Mouse (Mus musculus): Measurements from ENCODE around the gene Grid2. TPM values are rescaled to one million over a fixed set of nuclear protein-coding genes. Genes with fewer than 3 reads are reported as not detected.

Grid2 gene
- polyA plus RNA-seq, 1 experiment from 2014 or later: 1.8 TPM

DNA sequence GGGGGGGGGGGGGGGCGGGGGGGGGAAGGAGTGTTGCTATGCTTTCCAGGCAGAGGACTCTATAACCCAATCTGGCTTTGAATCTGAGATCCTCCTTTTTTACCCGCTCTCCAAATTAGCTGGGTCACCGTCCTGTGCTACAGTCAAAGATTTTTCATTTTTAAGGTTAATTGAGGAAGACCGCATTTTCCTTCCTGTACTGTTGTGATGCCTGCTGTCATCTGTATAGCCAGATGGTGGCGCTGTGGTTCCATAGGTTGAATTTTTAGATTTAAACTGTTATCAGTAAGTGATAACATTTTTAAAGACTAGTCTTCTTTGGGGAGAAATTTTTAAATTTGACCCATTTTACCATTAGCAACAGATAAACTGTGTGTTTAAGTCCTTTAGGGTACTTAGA, 1429.3 kb downstream of the Grid2 start:
- no peak for ATAC-seq (ENCODE audit: insufficient number of reproducible peaks, low FRiP score)
- Histone ChIP-seq H3K9ac (no peak overlapping the region), H3K27me3 (replicated peaks) (peaks cover 21% of the 10 kb centered on the region; the same call in 1 of the 2 replicates), H3K4me3 (no peak overlapping the region), H3K36me3 (no peaks in the 10 kb centered on the region), H3K27ac (ENCODE audit: poor library complexity, severe bottlenecking) (no peak overlapping the region), H3K4me1 (replicated peaks) (0 out of 2 replicates have a peak, but pooled peaks cover 4% of the 10 kb centered on the region), H3K9me3 (replicated peaks) (no peaks in the 10 kb centered on the region), H3K4me2 (peak overlapping the region; percentile 51)
- 8% methylated on average over 4 of the region's 5 CpGs for WGBS

GRCm38 (mm10) chr6:64688181-64688944, 1432.7 kb downstream of the Grid2 start:
- Histone ChIP-seq H3K4me2 (peak overlapping the region; percentile 49), H3K9ac (no peak overlapping the region), H3K4me3 (peak overlapping the region; percentile 11; the same call in 1 of the 2 replicates), H3K4me1 (replicated peaks) (0 out of 2 replicates have a peak, but pooled peaks cover 4% of the 10 kb centered on the region), H3K27me3 (replicated peaks) (peaks cover 23% of the 10 kb centered on the region; the same call in 1 of the 2 replicates), H3K36me3 (no peaks in the 10 kb centered on the region), H3K9me3 (replicated peaks) (no peaks in the 10 kb centered on the region), H3K27ac (ENCODE audit: poor library complexity, severe bottlenecking) (no peak overlapping the region)
- WGBS: 10% methylated on average over 19 of the region's 19 CpGs
- ATAC-seq (ENCODE audit: insufficient number of reproducible peaks, low FRiP score): no peak

GRCm38 (mm10) chr6:64694688-64695087, 1439.0 kb downstream of the Grid2 start:
- Histone ChIP-seq H3K36me3 (no peaks in the 10 kb centered on the region), H3K9me3 (replicated peaks) (no peaks in the 10 kb centered on the region), H3K4me3 (no peak overlapping the region), H3K9ac (no peak overlapping the region), H3K27me3 (replicated peaks) (0 out of 2 replicates have a peak, but pooled peaks cover 3% of the 10 kb centered on the region), H3K4me2 (no peak overlapping the region), H3K4me1 (replicated peaks) (no peaks in the 10 kb centered on the region), H3K27ac (ENCODE audit: poor library complexity, severe bottlenecking) (no peak overlapping the region)
- no peak for ATAC-seq (ENCODE audit: insufficient number of reproducible peaks, low FRiP score)
- WGBS: 64% methylated on average over 7 of the region's 7 CpGs

DNA sequence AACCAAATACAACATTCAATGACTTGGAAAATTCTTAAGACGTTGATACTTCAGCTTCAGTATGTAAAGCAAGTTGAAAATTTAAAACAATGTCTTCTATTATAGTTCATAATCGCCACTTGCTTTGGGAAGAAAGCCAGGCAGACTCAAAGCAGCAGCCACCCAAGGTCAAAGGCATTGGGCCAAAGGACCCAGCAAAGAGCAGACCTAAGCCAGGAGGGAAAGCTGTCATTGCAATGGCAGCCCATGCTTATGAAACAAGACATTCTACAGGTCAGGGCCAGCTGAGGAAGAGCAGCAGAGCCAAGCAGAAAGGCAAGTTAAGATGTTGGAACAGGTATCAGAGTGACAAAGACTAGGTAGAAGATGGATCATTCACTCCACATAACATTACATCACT, 1448.0 kb downstream of the Grid2 start:
- Histone ChIP-seq H3K4me2 (no peak overlapping the region), H3K4me3 (no peak overlapping the region), H3K9ac (no peak overlapping the region), H3K36me3 (no peaks in the 10 kb centered on the region), H3K4me1 (replicated peaks) (no peaks in the 10 kb centered on the region), H3K9me3 (replicated peaks) (no peaks in the 10 kb centered on the region), H3K27ac (ENCODE audit: poor library complexity, severe bottlenecking) (no peak overlapping the region), H3K27me3 (replicated peaks) (no peaks in the 10 kb centered on the region)
- no peak for ATAC-seq (ENCODE audit: insufficient number of reproducible peaks, low FRiP score)
- 70% methylated on average over 2 of the region's 2 CpGs for WGBS

GRCm38 (mm10) chr6:64727751-64728403, 1472.2 kb downstream of the Grid2 start:
- Histone ChIP-seq H3K9ac (peak overlapping the region; percentile 58), H3K27ac (ENCODE audit: poor library complexity, severe bottlenecking) (no peak overlapping the region), H3K4me3 (peak overlapping the region; percentile 51), H3K9me3 (replicated peaks) (no peaks in the 10 kb centered on the region), H3K4me2 (peak overlapping the region; percentile 85), H3K27me3 (replicated peaks) (peaks cover 51% of the 10 kb centered on the region), H3K36me3 (no peaks in the 10 kb centered on the region), H3K4me1 (replicated peaks) (peaks cover 17% of the 10 kb centered on the region; the same call in 1 of the 2 replicates)
- ATAC-seq (ENCODE audit: insufficient number of reproducible peaks, low FRiP score): no peak
- WGBS: under 1% methylated on average over 29 of the region's 29 CpGs

DNA sequence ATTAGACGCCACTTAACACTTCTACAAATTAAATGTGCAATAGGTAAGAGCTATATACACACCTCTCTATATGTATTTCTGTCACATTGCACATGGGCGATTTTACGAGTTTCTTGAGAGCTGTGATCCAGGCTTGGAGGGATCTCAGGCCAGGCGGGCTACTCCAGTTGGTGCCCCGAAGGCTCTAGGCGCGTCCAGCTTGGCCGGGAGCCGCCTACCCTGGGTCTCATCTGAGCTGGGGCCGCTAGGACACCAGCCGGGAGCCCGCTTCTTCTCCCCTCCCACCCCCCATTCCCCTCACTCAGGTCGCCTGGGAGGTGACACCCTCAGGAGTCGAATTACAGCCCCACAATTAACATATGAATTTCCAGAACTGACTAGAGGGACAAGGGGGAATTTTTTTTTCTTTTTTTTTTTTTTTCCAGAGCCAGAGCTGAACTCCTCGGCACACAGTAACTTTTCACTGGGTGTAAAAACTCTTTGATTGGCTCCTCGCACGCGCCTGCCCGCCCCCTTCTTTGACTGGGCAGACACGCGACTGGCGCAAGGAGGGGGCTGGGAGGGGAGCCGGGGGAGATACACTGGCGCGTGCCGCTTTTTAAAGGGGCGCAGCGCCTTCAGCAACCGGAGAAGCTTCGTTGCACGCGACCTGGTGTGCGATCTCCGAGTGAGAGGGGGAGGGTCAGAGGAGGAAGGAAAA, 1473.0 kb downstream of the Grid2 start, which contains the start of gene Atoh1:
Atoh1 (plus strand) TSS at position 627 of the 700 bp plus-strand sequence.
- peaks cover 17% of the 10 kb centered on the region; the same call in 1 of the 2 replicates for H3K4me1 ChIP-seq (replicated peaks)
- H3K36me3 ChIP-seq: no peaks in the 10 kb centered on the region
- H3K4me3 ChIP-seq: peak within 1 kb of the TSS; percentile 51
- peak within 1 kb of the TSS; percentile 85 for H3K4me2 ChIP-seq
- 0% methylated on average over 34 of the region's 34 CpGs for WGBS
- H3K27ac ChIP-seq (ENCODE audit: poor library complexity, severe bottlenecking): no peak within 1 kb of the TSS
- ATAC-seq (ENCODE audit: insufficient number of reproducible peaks, low FRiP score): peak; percentile 76; the same call in 1 of the 2 replicates
- H3K9me3 ChIP-seq (replicated peaks): no peaks in the 10 kb centered on the region
- peak within 1 kb of the TSS; percentile 58; the same call in 1 of the 2 replicates for H3K9ac ChIP-seq
- peaks cover 56% of the 10 kb centered on the region for H3K27me3 ChIP-seq (replicated peaks)

DNA sequence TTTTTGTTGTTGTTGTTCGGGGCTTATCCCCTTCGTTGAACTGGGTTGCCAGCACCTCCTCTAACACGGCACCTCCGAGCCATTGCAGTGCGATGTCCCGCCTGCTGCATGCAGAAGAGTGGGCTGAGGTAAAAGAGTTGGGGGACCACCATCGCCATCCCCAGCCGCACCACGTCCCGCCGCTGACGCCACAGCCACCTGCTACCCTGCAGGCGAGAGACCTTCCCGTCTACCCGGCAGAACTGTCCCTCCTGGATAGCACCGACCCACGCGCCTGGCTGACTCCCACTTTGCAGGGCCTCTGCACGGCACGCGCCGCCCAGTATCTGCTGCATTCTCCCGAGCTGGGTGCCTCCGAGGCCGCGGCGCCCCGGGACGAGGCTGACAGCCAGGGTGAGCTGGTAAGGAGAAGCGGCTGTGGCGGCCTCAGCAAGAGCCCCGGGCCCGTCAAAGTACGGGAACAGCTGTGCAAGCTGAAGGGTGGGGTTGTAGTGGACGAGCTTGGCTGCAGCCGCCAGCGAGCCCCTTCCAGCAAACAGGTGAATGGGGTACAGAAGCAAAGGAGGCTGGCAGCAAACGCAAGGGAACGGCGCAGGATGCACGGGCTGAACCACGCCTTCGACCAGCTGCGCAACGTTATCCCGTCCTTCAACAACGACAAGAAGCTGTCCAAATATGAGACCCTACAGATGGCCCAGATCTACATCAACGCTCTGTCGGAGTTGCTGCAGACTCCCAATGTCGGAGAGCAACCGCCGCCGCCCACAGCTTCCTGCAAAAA, 1473.7 kb downstream of the Grid2 start:
- Histone ChIP-seq H3K4me3 (peak overlapping the region; percentile 51), H3K27ac (ENCODE audit: poor library complexity, severe bottlenecking) (no peak overlapping the region), H3K4me1 (replicated peaks) (peaks cover 21% of the 10 kb centered on the region; the same call in 1 of the 2 replicates), H3K9me3 (replicated peaks) (no peaks in the 10 kb centered on the region), H3K4me2 (peak overlapping the region; percentile 85), H3K27me3 (replicated peaks) (peaks cover 63% of the 10 kb centered on the region), H3K9ac (no peak overlapping the region), H3K36me3 (no peaks in the 10 kb centered on the region)
- peak; percentile 61 for ATAC-seq (ENCODE audit: insufficient number of reproducible peaks, low FRiP score)
- under 1% methylated on average over 53 of the region's 53 CpGs for WGBS

- peak overlapping the region; percentile 85 for H3K4me2 ChIP-seq
- no peaks in the 10 kb centered on the region for H3K9me3 ChIP-seq (replicated peaks)
- H3K4me1 ChIP-seq (replicated peaks): peaks cover 26% of the 10 kb centered on the region; the same call in 1 of the 2 replicates
- ATAC-seq (ENCODE audit: insufficient number of reproducible peaks, low FRiP score): no peak; the same call in 1 of the 2 replicates
- no peak overlapping the region for H3K9ac ChIP-seq
- peak overlapping the region; percentile 51 for H3K4me3 ChIP-seq
- no peaks in the 10 kb centered on the region for H3K36me3 ChIP-seq
- WGBS: under 1% methylated on average over 19 of the region's 19 CpGs
- peaks cover 69% of the 10 kb centered on the region for H3K27me3 ChIP-seq (replicated peaks)
- no peak overlapping the region for H3K27ac ChIP-seq (ENCODE audit: poor library complexity, severe bottlenecking)
Measured at GRCm38 (mm10) chr6:64730030-64730429, 1474.4 kb downstream of the Grid2 start.

DNA sequence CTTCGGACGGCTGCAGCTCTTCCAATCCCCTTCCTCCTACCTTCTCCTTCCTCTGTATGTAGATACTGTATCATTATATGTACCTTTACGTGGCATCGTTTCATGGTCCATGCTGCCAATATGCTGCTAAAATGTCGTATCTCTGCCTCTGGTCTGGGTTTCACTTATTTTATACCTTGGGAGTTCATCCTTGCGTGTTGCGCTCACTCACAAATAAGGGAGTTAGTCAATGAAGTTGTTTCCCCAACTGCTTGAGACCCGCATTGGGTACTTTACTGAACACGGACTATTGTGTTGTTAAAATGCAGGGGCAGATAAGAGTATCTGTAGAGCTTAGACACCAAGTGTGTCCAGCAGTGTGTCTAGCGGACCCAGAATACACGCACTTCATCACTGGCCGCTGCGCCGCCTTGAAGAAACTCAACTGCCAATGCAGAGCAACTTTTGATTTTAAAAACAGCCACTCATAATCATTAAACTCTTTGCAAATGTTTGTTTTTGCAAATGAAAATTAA, 1474.9 kb downstream of the Grid2 start:
- Histone ChIP-seq H3K9ac (no peak overlapping the region), H3K27ac (ENCODE audit: poor library complexity, severe bottlenecking) (no peak overlapping the region), H3K4me3 (no peak overlapping the region), H3K9me3 (replicated peaks) (no peaks in the 10 kb centered on the region; the same call in 1 of the 2 replicates), H3K4me2 (peak overlapping the region; percentile 85), H3K36me3 (no peaks in the 10 kb centered on the region), H3K27me3 (replicated peaks) (peaks cover 74% of the 10 kb centered on the region), H3K4me1 (replicated peaks) (peaks cover 26% of the 10 kb centered on the region; the same call in 1 of the 2 replicates)
- WGBS: 5% methylated on average over 14 of the region's 14 CpGs
- ATAC-seq (ENCODE audit: insufficient number of reproducible peaks, low FRiP score): no peak

GRCm38 (mm10) chr6:64731126-64731525, 1475.5 kb downstream of the Grid2 start:
- H3K9ac ChIP-seq: no peak overlapping the region
- no peak overlapping the region for H3K27ac ChIP-seq (ENCODE audit: poor library complexity, severe bottlenecking)
- H3K36me3 ChIP-seq: no peaks in the 10 kb centered on the region
- no peaks in the 10 kb centered on the region; the same call in 1 of the 2 replicates for H3K9me3 ChIP-seq (replicated peaks)
- no peak overlapping the region for H3K4me3 ChIP-seq
- H3K27me3 ChIP-seq (replicated peaks): peaks cover 77% of the 10 kb centered on the region
- peaks cover 26% of the 10 kb centered on the region; the same call in 1 of the 2 replicates for H3K4me1 ChIP-seq (replicated peaks)
- ATAC-seq (ENCODE audit: insufficient number of reproducible peaks, low FRiP score): no peak
- WGBS: 11% methylated on average over 7 of the region's 7 CpGs
- H3K4me2 ChIP-seq: no peak overlapping the region

Data from heart, embryonic 12.5 days (tissue).